Mouse (Mus musculus) ES-Bruce4 (cell line): ENCODE data around the gene Zswim1.

Experiments used
- EP300 ChIP-seq: IDR thresholded peaks from 2 replicates; pipeline ENCODE4 v1.6.1; 2011; ENCODE audit warnings: low read depth, low read length; ENCODE audit not compliant: insufficient read depth
- POLR2A ChIP-seq: IDR thresholded peaks from one replicate; pipeline ENCODE4 v1.8.1; 2011; ENCODE audit warnings: low read length; ENCODE audit not compliant: insufficient read depth

DNA sequence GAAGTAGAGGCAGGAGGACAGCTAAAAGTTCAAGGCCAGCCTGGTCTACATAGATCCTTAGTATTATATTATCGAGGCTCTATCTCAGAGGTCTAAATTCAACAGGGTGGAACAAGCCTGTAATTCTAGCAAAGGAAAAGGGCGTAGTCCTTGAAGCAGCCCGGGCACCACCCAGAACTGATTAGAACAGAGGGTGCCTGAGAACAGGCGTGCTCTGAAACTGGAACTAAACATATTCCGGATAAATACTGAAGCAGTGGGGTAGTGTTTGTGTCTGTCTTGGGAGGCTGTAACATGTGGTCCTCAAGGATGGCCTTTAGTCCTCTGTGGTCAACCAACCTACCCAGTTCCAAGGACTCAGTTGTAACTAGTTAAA lies 48.5 kb upstream of the Zswim1 start:
- no peak for TF ChIP-seq POLR2A
- no peak for TF ChIP-seq EP300
